In the genomic region with DNA sequence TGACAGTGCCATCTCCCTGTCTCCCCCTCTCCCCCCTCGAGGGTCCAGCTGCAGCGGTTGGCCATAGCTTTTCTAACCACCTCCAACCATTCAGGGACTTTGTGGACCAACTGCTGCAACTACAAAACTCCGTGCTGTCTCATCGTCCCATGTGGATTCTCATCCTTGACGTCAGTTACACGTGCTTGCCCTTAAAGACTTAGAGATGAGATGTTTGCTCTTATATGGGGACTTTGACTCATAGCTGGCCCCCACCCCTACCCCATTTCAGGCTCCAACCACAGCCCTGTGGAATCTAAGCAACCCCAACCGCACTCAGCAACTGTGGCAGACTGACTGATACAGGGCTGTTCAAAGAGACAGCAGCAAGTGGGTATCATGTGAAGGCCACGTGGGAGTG, we compare ENCODE assay signal across 22 mouse cellular contexts. TPM values are rescaled to one million over a fixed set of nuclear protein-coding genes. Genes with fewer than 3 reads are reported as not detected.
DNase-seq lines count a peak whose midpoint lies in the region; ATAC-seq and TF ChIP-seq lines count a peak whose summit lies in the region.
"Had no signal": no experiment of that assay in that cellular context is flagged by ENCODE, and none has a peak within 500 bp of the region (broad histone marks: within the 10 kb centered on the region; RNA-seq: fewer than 3 reads in every experiment).

No protein-coding gene starts in this region.

- H3K36me3 ChIP-seq in intestine, embryonic 15.5 days, result no peaks in the 10 kb centered on the region
- H3K36me3 ChIP-seq in intestine, embryonic 16.5 days (ENCODE audit: control insufficient read depth, insufficient read depth, low read length), result no peaks in the 10 kb centered on the region
- no peaks in the 10 kb centered on the region for H3K36me3 ChIP-seq in C2C12 (ENCODE audit: control insufficient read depth, insufficient read depth)
- H3K36me3 ChIP-seq in limb, embryonic 14.5 days (ENCODE audit: control insufficient read depth, insufficient read depth, low read length), result no peaks in the 10 kb centered on the region
- H3K36me3 ChIP-seq: embryonic facial prominence, embryonic 12.5 days; forebrain, embryonic 15.5 days; heart, embryonic 12.5 days; hindbrain, embryonic 13.5 days had no signal

- H3K9ac ChIP-seq in intestine, embryonic 15.5 days, result peak overlapping the region; percentile 70; the same call in 1 of the 2 replicates
- no peak overlapping the region for H3K9ac ChIP-seq in intestine, embryonic 16.5 days (ENCODE audit: low read depth, low read length)
- H3K9ac ChIP-seq in limb, embryonic 14.5 days (ENCODE audit: low read depth, low read length, severe bottlenecking), result no peak overlapping the region

- H3K4me1 ChIP-seq in intestine, embryonic 15.5 days (replicated peaks), result peaks cover 6% of the 10 kb centered on the region
- peaks cover 5% of the 10 kb centered on the region; the same call in 1 of the 2 replicates for H3K4me1 ChIP-seq in intestine, embryonic 16.5 days (ENCODE audit: control insufficient read depth, insufficient read depth, low read length)
- H3K4me1 ChIP-seq in limb, embryonic 14.5 days (ENCODE audit: control insufficient read depth, insufficient read depth, low read length), result peaks cover 12% of the 10 kb centered on the region; the same call in 1 of the 2 replicates

- peaks cover 11% of the 10 kb centered on the region; the same call in 1 of the 2 replicates for H3K27me3 ChIP-seq in intestine, embryonic 15.5 days (replicated peaks)
- no peaks in the 10 kb centered on the region; the same call in 1 of the 2 replicates for H3K27me3 ChIP-seq in intestine, embryonic 16.5 days (replicated peaks; ENCODE audit: control insufficient read depth, insufficient read depth, low read length)
- H3K27me3 ChIP-seq in C2C12 (ENCODE audit: control insufficient read depth, insufficient read depth, insufficient read length), result no peaks in the 10 kb centered on the region
- H3K27me3 ChIP-seq in limb, embryonic 14.5 days (ENCODE audit: control insufficient read depth, insufficient read depth, low read length), result peaks cover 5% of the 10 kb centered on the region; the same call in 1 of the 2 replicates
- H3K27me3 ChIP-seq: Patski had no signal

- H3K4me2 ChIP-seq in intestine, embryonic 15.5 days (replicated peaks), result peak overlapping the region; percentile 94; the same call in 1 of the 2 replicates
- no peak overlapping the region for H3K4me2 ChIP-seq in intestine, embryonic 16.5 days (ENCODE audit: low read depth, low read length)
- no peak overlapping the region for H3K4me2 ChIP-seq in limb, embryonic 14.5 days (replicated peaks; ENCODE audit: low read depth, low read length, severe bottlenecking)

- H3ac ChIP-seq in C2C12 (ENCODE audit: control insufficient read depth, insufficient read length, low read depth), result no peak overlapping the region

- no peak for TF ChIP-seq CTCF in C2C12 (IDR thresholded peaks at IDR 0.05; ENCODE audit: control insufficient read depth, insufficient read depth, insufficient read length)

- no peak overlapping the region for H3K4me3 ChIP-seq in intestine, embryonic 15.5 days (replicated peaks)
- no peak overlapping the region for H3K4me3 ChIP-seq in intestine, embryonic 16.5 days (ENCODE audit: low read length)
- no peak overlapping the region for H3K4me3 ChIP-seq in C2C12 (ENCODE audit: insufficient read depth, poor library complexity, severe bottlenecking)
- H3K4me3 ChIP-seq in limb, embryonic 14.5 days (replicated peaks; ENCODE audit: low read length), result 0 out of 2 replicates have a peak overlapping the region, but pooled peaks have one; percentile 62

- DNase-seq in NIH3T3 (ENCODE audit: low read depth), result peak; percentile 54
- no peak for DNase-seq in limb, embryonic 14.5 days (ENCODE audit: low spot score)
- DNase-seq in cerebellum, adult 11-12 months, result no peak
- DNase-seq: adrenal gland, postnatal 14 days; cerebellum, adult 8-10 months; cerebellum, postnatal 14 days; embryo, embryonic 11 days; gastrocnemius, postnatal 14 days; heart, postnatal 36 days had no signal

- H3K79me3 ChIP-seq in C2C12 (ENCODE audit: low read depth), result no peaks in the 10 kb centered on the region

- TF ChIP-seq POLR2A in limb, embryonic 14.5 days (IDR thresholded peaks at IDR 0.05; ENCODE audit: borderline replicate concordance, extremely low read depth, insufficient read depth, insufficient read length), result no peak

- H3K79me2 ChIP-seq in C2C12 (ENCODE audit: control insufficient read depth, insufficient read depth), result no peaks in the 10 kb centered on the region

- 69% methylated on average over 8 of the region's 8 CpGs for WGBS in intestine, embryonic 15.5 days
- 71% methylated on average over 8 of the region's 8 CpGs for WGBS in intestine, embryonic 16.5 days
- 72% methylated on average over 8 of the region's 8 CpGs for whole genome bisulfite sequencing in limb, embryonic 14.5 days

- no peak overlapping the region for H3K27ac ChIP-seq in intestine, embryonic 15.5 days
- H3K27ac ChIP-seq in intestine, embryonic 16.5 days (ENCODE audit: low read length), result no peak overlapping the region
- H3K27ac ChIP-seq in limb, embryonic 14.5 days (replicated peaks; ENCODE audit: low read depth, low read length), result no peak overlapping the region
- H3K27ac ChIP-seq: embryonic facial prominence, embryonic 12.5 days; forebrain, embryonic 15.5 days; hindbrain, embryonic 13.5 days; hindbrain, postnatal 0 days had no signal

- no peak for ATAC-seq in intestine, embryonic 15.5 days
- ATAC-seq in intestine, embryonic 16.5 days, result no peak
- no peak for ATAC-seq in limb, embryonic 14.5 days (ENCODE audit: low FRiP score, low read depth)
- ATAC-seq in megakaryocyte progenitor cell, adult 5-6 weeks (replicated peaks; ENCODE audit: poor library complexity), result no peak
- ATAC-seq: activated CD4-positive, CD25-positive, alpha-beta regulatory T cell, adult 4 months; Patski had no signal

- no peaks in the 10 kb centered on the region for H3K9me3 ChIP-seq in intestine, embryonic 15.5 days
- no peaks in the 10 kb centered on the region for H3K9me3 ChIP-seq in intestine, embryonic 16.5 days (ENCODE audit: control insufficient read depth, low read length)
- H3K9me3 ChIP-seq in limb, embryonic 14.5 days (ENCODE audit: control insufficient read depth, low read length), result no peaks in the 10 kb centered on the region
- H3K9me3 ChIP-seq: embryonic facial prominence, embryonic 12.5 days; forebrain, embryonic 15.5 days; heart, embryonic 12.5 days; hindbrain, embryonic 13.5 days had no signal

TF ChIP-seq in C2C12, 6 proteins besides CTCF, POLR2A, EP300 and RAD21:
- TF ChIP-seq CEBPB (IDR thresholded peaks at IDR 0.05; ENCODE audit: low read depth), result no peak
- peak; percentile 61 for TF ChIP-seq MAX (IDR thresholded peaks at IDR 0.05)
- TF ChIP-seq MYOG (IDR thresholded peaks at IDR 0.05; ENCODE audit: control insufficient read depth, extremely low read depth, insufficient read length), result no peak

RNA-seq across cellular contexts. Expression of a gene that starts 0.9 kb away (rescaled TPM):
- polyA plus RNA-seq in intestine, embryonic 15.5 days (2015; fragmentation: Nextera tagmentation; extraction: Ambion mirVana), result 0.55 and 0.69 TPM in 2 replicates
- polyA plus RNA-seq in intestine, embryonic 16.5 days (2015; fragmentation: Nextera tagmentation; extraction: Ambion mirVana), result 0.43 and 0.53 TPM in 2 replicates
- 1.6 TPM for polyA plus RNA-seq in C2C12 (2012; fragmentation: generic; extraction: Trizol)
- 2.7 and 3.0 TPM in 2 replicates for polyA plus RNA-seq in limb, embryonic 14.5 days (2012; rRNA removed)
- 0.58 and 1.5 TPM in 2 replicates for polyA plus RNA-seq in limb, embryonic 14.5 days (2014; fragmentation: Nextera tagmentation; extraction: Ambion mirVana)
- total RNA-seq in megakaryocyte progenitor cell, adult 5-6 weeks (2015), result not detected in 2 replicates
- not detected in 2 replicates for total RNA-seq in megakaryocyte progenitor cell, adult 5-6 weeks (2017)
- total RNA-seq: common myeloid progenitor, adult 5-6 weeks; MEL had no signal

RNA-seq across cellular contexts. Expression of a gene that starts 29.0 kb away (rescaled TPM):
- polyA plus RNA-seq in intestine, embryonic 15.5 days (2015; fragmentation: Nextera tagmentation; extraction: Ambion mirVana), result 5.3 and 5.4 TPM in 2 replicates
- 3.8 and 4.6 TPM in 2 replicates for polyA plus RNA-seq in intestine, embryonic 16.5 days (2015; fragmentation: Nextera tagmentation; extraction: Ambion mirVana)
- 0.67 TPM for polyA plus RNA-seq in C2C12 (2012; fragmentation: generic; extraction: Trizol)
- polyA plus RNA-seq in limb, embryonic 14.5 days (2012; rRNA removed), result 24.8 and 30.8 TPM in 2 replicates
- polyA plus RNA-seq in limb, embryonic 14.5 days (2014; fragmentation: Nextera tagmentation; extraction: Ambion mirVana), result 6.4 and 6.6 TPM in 2 replicates
- total RNA-seq in megakaryocyte progenitor cell, adult 5-6 weeks (2015), result 0.10 and 0.51 TPM in 2 replicates
- total RNA-seq in megakaryocyte progenitor cell, adult 5-6 weeks (2017), result not detected in 2 replicates
- total RNA-seq: common myeloid progenitor, adult 5-6 weeks; MEL had no signal
- polyA plus RNA-seq: activated CD4-positive, CD25-positive, alpha-beta regulatory T cell, adult 4 months had no signal

RNA-seq across cellular contexts. Expression of a gene that starts 29.9 kb away (rescaled TPM):
- polyA plus RNA-seq in intestine, embryonic 15.5 days (2015; fragmentation: Nextera tagmentation; extraction: Ambion mirVana), result 8.7 and 9.3 TPM in 2 replicates
- polyA plus RNA-seq in intestine, embryonic 16.5 days (2015; fragmentation: Nextera tagmentation; extraction: Ambion mirVana), result 4.8 and 7.1 TPM in 2 replicates
- 7.0 TPM for polyA plus RNA-seq in C2C12 (2012; fragmentation: generic; extraction: Trizol)
- polyA plus RNA-seq in limb, embryonic 14.5 days (2012; rRNA removed), result 9.9 and 13.1 TPM in 2 replicates
- 6.1 and 6.4 TPM in 2 replicates for polyA plus RNA-seq in limb, embryonic 14.5 days (2014; fragmentation: Nextera tagmentation; extraction: Ambion mirVana)
- total RNA-seq in megakaryocyte progenitor cell, adult 5-6 weeks (2015), result 0.39 and 0.64 TPM in 2 replicates
- total RNA-seq in megakaryocyte progenitor cell, adult 5-6 weeks (2017), result 0.46 and 1.6 TPM in 2 replicates
